9 mouse cellular contexts compared by ENCODE assay signal in the genomic region with DNA sequence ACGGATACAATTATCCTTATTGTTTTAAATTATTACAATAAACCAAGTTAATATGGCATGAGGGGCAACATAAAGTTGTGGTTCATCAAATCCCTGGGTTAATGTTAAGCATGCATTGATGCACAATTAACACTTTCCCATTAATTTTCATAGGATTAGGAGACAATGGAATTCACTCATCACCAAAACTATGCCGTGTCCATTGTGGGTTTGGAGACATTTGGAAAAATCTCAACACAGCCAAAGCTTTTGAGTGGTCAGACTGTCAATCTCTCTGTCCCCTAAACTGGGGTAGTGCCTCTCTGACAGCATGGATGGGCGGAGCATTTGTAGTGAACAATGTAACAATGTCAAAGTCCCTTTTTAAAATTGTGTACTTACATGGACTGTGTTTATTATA. TPM values are rescaled to one million over a fixed set of nuclear protein-coding genes. Genes with fewer than 3 reads are reported as not detected.
DNase-seq lines count a peak whose midpoint lies in the region; ATAC-seq and TF ChIP-seq lines count a peak whose summit lies in the region.
"Had no signal": no experiment of that assay in that cellular context is flagged by ENCODE, and none has a peak within 500 bp of the region (broad histone marks: within the 10 kb centered on the region; RNA-seq: fewer than 3 reads in every experiment).

No protein-coding gene starts in this region.

- no peak overlapping the region for H3K9ac ChIP-seq in lung, embryonic 14.5 days
- H3K9ac ChIP-seq in limb, embryonic 11.5 days (ENCODE audit: low read length) = no peak overlapping the region
- no peak overlapping the region for H3K9ac ChIP-seq in neural tube, embryonic 12.5 days

- TF ChIP-seq CTCF in lung, embryonic 14.5 days (IDR thresholded peaks at IDR 0.05; ENCODE audit: low read depth) = no peak

- H3K27me3 ChIP-seq in lung, embryonic 14.5 days (ENCODE audit: insufficient read depth, low read length) = no peaks in the 10 kb centered on the region
- H3K27me3 ChIP-seq in forebrain, embryonic 10.5 days (ENCODE audit: poor library complexity, severe bottlenecking) = peaks cover 8% of the 10 kb centered on the region; the same call in 1 of the 2 replicates
- H3K27me3 ChIP-seq in limb, embryonic 11.5 days (ENCODE audit: control insufficient read depth, insufficient read depth, low read length) = no peaks in the 10 kb centered on the region
- no peaks in the 10 kb centered on the region for H3K27me3 ChIP-seq in neural tube, embryonic 12.5 days (replicated peaks)
- H3K27me3 ChIP-seq: megakaryocyte, embryonic 14.5 days had no signal

- no peak overlapping the region for H3K27ac ChIP-seq in lung, embryonic 14.5 days (ENCODE audit: low read depth)
- H3K27ac ChIP-seq in forebrain, embryonic 10.5 days = peak overlapping the region; percentile 100; the same call in 1 of the 2 replicates
- no peak overlapping the region for H3K27ac ChIP-seq in limb, embryonic 11.5 days (replicated peaks; ENCODE audit: low read depth, low read length)
- H3K27ac ChIP-seq in neural tube, embryonic 12.5 days = no peak overlapping the region

- no peak for ATAC-seq in lung, embryonic 14.5 days (ENCODE audit: insufficient read depth)
- ATAC-seq in limb, embryonic 11.5 days (ENCODE audit: insufficient number of reproducible peaks, low FRiP score, low TSS enrichment, low read depth) = no peak
- ATAC-seq in neural tube, embryonic 12.5 days (ENCODE audit: low FRiP score, low read depth) = no peak
- ATAC-seq in megakaryocyte progenitor cell, adult 5-6 weeks (replicated peaks; ENCODE audit: poor library complexity) = no peak

- no peak for DNase-seq in lung, embryonic 14.5 days
- DNase-seq in lung, postnatal 4 days = no peak
- DNase-seq in forebrain, embryonic 10.5 days (ENCODE audit: extremely low spot score, low spot score) = no peak
- no peak for DNase-seq in limb, embryonic 11.5 days (ENCODE audit: low spot score)
- no peak for DNase-seq in right cerebral cortex, postnatal 14 days
- DNase-seq: kidney, adult 9 months had no signal

- H3K4me2 ChIP-seq in lung, embryonic 14.5 days = peak overlapping the region; percentile 71
- H3K4me2 ChIP-seq in limb, embryonic 11.5 days (ENCODE audit: low read depth, severe bottlenecking) = peak overlapping the region; percentile 91; the same call in 1 of the 2 replicates
- peak overlapping the region; percentile 86 for H3K4me2 ChIP-seq in neural tube, embryonic 12.5 days (replicated peaks)

- WGBS in lung, embryonic 14.5 days = 54% methylated on average over 3 of the region's 3 CpGs
- 54% methylated on average over 3 of the region's 3 CpGs for WGBS in forebrain, embryonic 10.5 days
- WGBS in limb, embryonic 11.5 days = 66% methylated on average over 3 of the region's 3 CpGs
- 43% methylated on average over 3 of the region's 3 CpGs for WGBS in neural tube, embryonic 12.5 days

- H3K36me3 ChIP-seq in lung, embryonic 14.5 days (ENCODE audit: insufficient read depth) = no peaks in the 10 kb centered on the region
- peaks cover 11% of the 10 kb centered on the region for H3K36me3 ChIP-seq in forebrain, embryonic 10.5 days (replicated peaks)
- H3K36me3 ChIP-seq in limb, embryonic 11.5 days (ENCODE audit: control insufficient read depth, insufficient read depth, low read length) = no peaks in the 10 kb centered on the region
- H3K36me3 ChIP-seq in neural tube, embryonic 12.5 days = no peaks in the 10 kb centered on the region

- H3K4me1 ChIP-seq in lung, embryonic 14.5 days (ENCODE audit: insufficient read depth) = peaks cover 12% of the 10 kb centered on the region
- peaks cover 57% of the 10 kb centered on the region for H3K4me1 ChIP-seq in forebrain, embryonic 10.5 days
- H3K4me1 ChIP-seq in limb, embryonic 11.5 days (ENCODE audit: control insufficient read depth, insufficient read depth, low read length) = peaks cover 20% of the 10 kb centered on the region
- peaks cover 40% of the 10 kb centered on the region for H3K4me1 ChIP-seq in neural tube, embryonic 12.5 days

- H3K9me3 ChIP-seq in lung, embryonic 14.5 days (ENCODE audit: low read depth, low read length) = no peaks in the 10 kb centered on the region
- H3K9me3 ChIP-seq in forebrain, embryonic 10.5 days = no peaks in the 10 kb centered on the region
- no peaks in the 10 kb centered on the region for H3K9me3 ChIP-seq in limb, embryonic 11.5 days (ENCODE audit: control insufficient read depth, low read length)
- H3K9me3 ChIP-seq in neural tube, embryonic 12.5 days = no peaks in the 10 kb centered on the region
- H3K9me3 ChIP-seq: megakaryocyte, embryonic 14.5 days had no signal

- H3K4me3 ChIP-seq in lung, embryonic 14.5 days (ENCODE audit: low read depth, low read length) = peak overlapping the region; percentile 90
- H3K4me3 ChIP-seq in forebrain, embryonic 10.5 days = peak overlapping the region; percentile 97
- no peak overlapping the region for H3K4me3 ChIP-seq in limb, embryonic 11.5 days (ENCODE audit: low read depth, low read length)
- no peak overlapping the region for H3K4me3 ChIP-seq in neural tube, embryonic 12.5 days

RNA-seq across cellular contexts. Expression of gene Msi2, which starts 1.3 kb away (rescaled TPM):
- polyA plus RNA-seq in lung, embryonic 14.5 days (2014; fragmentation: Nextera tagmentation; extraction: Ambion mirVana) = 12.7 TPM in 2 replicates
- 19.2 and 20.4 TPM in 2 replicates for polyA plus RNA-seq in forebrain, embryonic 10.5 days (2016; fragmentation: Nextera tagmentation; extraction: Ambion mirVana)
- polyA plus RNA-seq in limb, embryonic 11.5 days (2014; fragmentation: Nextera tagmentation; extraction: Ambion mirVana) = 18.1 and 20.6 TPM in 2 replicates
- 27.9 and 37.7 TPM in 2 replicates for polyA plus RNA-seq in neural tube, embryonic 12.5 days (2016; fragmentation: Nextera tagmentation; extraction: Ambion mirVana)
- 28.2 and 35.4 TPM in 2 replicates for total RNA-seq in megakaryocyte progenitor cell, adult 5-6 weeks (2015)
- total RNA-seq in megakaryocyte progenitor cell, adult 5-6 weeks (2017) = 46.6 and 86.4 TPM in 2 replicates

Comparison
In these comparisons a context has a peak if more than half of its experiments do, and no peak if none do; other contexts are left out.
1. H3K4me3 ChIP-seq: peak in lung, embryonic 14.5 days (single experiment) and forebrain, embryonic 10.5 days (single experiment); none in limb, embryonic 11.5 days (single experiment) and neural tube, embryonic 12.5 days (single experiment).
2. Peak in every context shown above with its lines, with median percentiles within 50 percentile points of each other: H3K4me2 ChIP-seq.